Mouse (Mus musculus): ENCODE measurements around the gene Gm28897. TPM values are rescaled to one million over a fixed set of nuclear protein-coding genes. Genes with fewer than 3 reads are reported as not detected.
"Not testable (repeated sequence)": the region's sequence is repeated elsewhere in the genome, so short reads cannot be mapped to it uniquely, and the experiment has no call there.

Gm28897 gene
- not detected for total RNA-seq (2022)

- not testable (repeated sequence) for DNase-seq (ENCODE audit: low spot score in 2 of 2)
Observed at GRCm38 (mm10) chrY:80926695-80927094, at the start of gene Gm28897. Gm28897 (plus strand) TSS chrY:80926995.

All from gastrocnemius, adult 8-10 months (tissue).